Mouse (Mus musculus) Patski (cell line): ENCODE data around the gene Zdhhc13. TPM values are rescaled to one million over a fixed set of nuclear protein-coding genes. Genes with fewer than 3 reads are reported as not detected.
A peak's percentile ranks its signal among the peaks of the same experiment; 100 is the strongest.

ENCODE experiments used
- ATAC-seq: fragments of 100-300 bp; one replicate; pipeline ENCODE4 v1.8.0; 2021
- CTCF ChIA-PET: fragments of 350-600 bp; sonication (Branson Sonifier 250); formaldehyde crosslinking; loops from one replicate; lab custom pipeline; 2022; ENCODE audit warnings: inconsistent platforms; lab: Charles Lee
- POLR2A ChIA-PET: fragments of 350-600 bp; sonication (Branson Sonifier 250); formaldehyde crosslinking; loops from one replicate; lab custom pipeline; 2022; ENCODE audit warnings: antibody characterized with exemption, inconsistent platforms; lab: Charles Lee
- DNase-seq: peaks from one replicate; pipeline ENCODE4 v3.0.0-alpha.2; 2011; ENCODE audit warnings: low read depth, low spot score
- H3K27me3 ChIP-seq: fragments of 371-371 bp; one replicate; pipeline ENCODE4 v1.5.1; 2021
- CTCF ChIP-seq: fragments of 100-300 bp; IDR thresholded peaks from one replicate; pipeline ENCODE4 v1.5.1; 2021
- in situ Hi-C: fragments of 300-500 bp; cut with MboI; formaldehyde crosslinking; loops from 3 replicates; pipeline ENCODE4 v1.11.1; 2018; ENCODE audit warnings: low pct_unique_long_range_greater_than_20kb, mixed read lengths
- polyA plus RNA-seq: library from polyadenylated mRNA; unstranded; gene quantifications from one replicate; pipeline ENCODE4 v1.2.3, GENCODE M21; 2021

Gene Zdhhc13
- polyA plus RNA-seq, 1 experiment from 2014 or later, result 59.2 TPM

- TF ChIP-seq CTCF, result no peak
- POLR2A ChIA-PET, result no interaction called here
- no peak for DNase-seq
- ATAC-seq, result no peak
- in situ Hi-C loops, result loop anchor here (5.0 to 25.0 kb wide), 3 partner anchors 117 to 502 kb away; no protein-coding TSS in a partner anchor
- CTCF ChIA-PET, result interaction anchor here (0.7 to 3.2 kb wide), 9 partner anchors 11 to 134 kb away, joined by 3 to 17 read pairs (median 5); no protein-coding TSS in a partner anchor
- no peaks in the 10 kb centered on the region for H3K27me3 ChIP-seq
Observed at GRCm38 (mm10) chr7:48760789-48761188, 28.0 kb upstream of the Zdhhc13 start.

- ChIA-PET POLR2A (no interaction called here), CTCF (interaction anchor here (1.1 kb wide), 2 partner anchors 43 to 363 kb away, joined by 3 read pairs; no protein-coding TSS in a partner anchor)
- ATAC-seq (no peak), DNase-seq (no peak)
- no peaks in the 10 kb centered on the region for H3K27me3 ChIP-seq
- in situ Hi-C loops, result loop anchor here (5.0 to 25.0 kb wide), 3 partner anchors 115 to 500 kb away; no protein-coding TSS in a partner anchor
- no peak for TF ChIP-seq CTCF
Observed at GRCm38 (mm10) chr7:48762289-48762688, 26.5 kb upstream of the Zdhhc13 start.

- in situ Hi-C loops, result loop anchor here (5.0 to 25.0 kb wide), 3 partner anchors 115 to 500 kb away; no protein-coding TSS in a partner anchor
- ATAC-seq, result no peak
- CTCF ChIA-PET, result interaction anchor here (1.1 kb wide), 1 partner anchor 43 kb away, joined by 3 read pairs; no protein-coding TSS in a partner anchor
Observed at GRCm38 (mm10) chr7:48762721-48763120, 26.1 kb upstream of the Zdhhc13 start.

GRCm38 (mm10) chr7:48765959-48766358 lies 22.8 kb upstream of the Zdhhc13 start:
- H3K27me3 ChIP-seq, result no peaks in the 10 kb centered on the region
- TF ChIP-seq CTCF, result no peak
- CTCF ChIA-PET, result interaction anchor here (0.8 to 1.3 kb wide), 3 partner anchors 10 to 17 kb away, joined by 3 to 4 read pairs (median 3); no protein-coding TSS in a partner anchor
- in situ Hi-C loops, result loop anchor here (10.0 to 25.0 kb wide), 2 partner anchors 329 to 496 kb away; no protein-coding TSS in a partner anchor
- peak; percentile 87 for DNase-seq
- POLR2A ChIA-PET, result no interaction called here
- ATAC-seq, result peak; percentile 98

More at GRCm38 (mm10) chr7:48762721-48763120, 26.1 kb upstream of the Zdhhc13 start:
- POLR2A ChIA-PET, result no interaction called here
- H3K27me3 ChIP-seq, result no peaks in the 10 kb centered on the region
- TF ChIP-seq CTCF, result no peak
- DNase-seq, result no peak

GRCm38 (mm10) chr7:48769721-48770120 lies 19.1 kb upstream of the Zdhhc13 start:
- no peak for ATAC-seq
- in situ Hi-C loops, result loop anchor here (10.0 to 25.0 kb wide), 2 partner anchors 325 to 493 kb away; no protein-coding TSS in a partner anchor
- POLR2A ChIA-PET, result interaction anchor here (1.4 kb wide), 1 partner anchor 20 kb away, joined by 3 read pairs; no protein-coding TSS in a partner anchor

GRCm38 (mm10) chr7:48772060-48772734 lies 16.6 kb upstream of the Zdhhc13 start:
- TF ChIP-seq CTCF, result no peak
- in situ Hi-C loops, result loop anchor here (25.0 kb wide), 1 partner anchor 490 kb away; no protein-coding TSS in a partner anchor
- POLR2A ChIA-PET, result no interaction called here
- CTCF ChIA-PET, result interaction anchor here (0.9 kb wide), 1 partner anchor 17 kb away, joined by 3 read pairs; the partner anchor contains the start of gene Zdhhc13
- no peak for ATAC-seq
- no peaks in the 10 kb centered on the region for H3K27me3 ChIP-seq
- DNase-seq, result no peak

More at GRCm38 (mm10) chr7:48769721-48770120, 19.1 kb upstream of the Zdhhc13 start:
- CTCF ChIA-PET, result interaction anchor here (0.6 to 2.0 kb wide), 2 partner anchors 11 to 15 kb away, joined by 3 to 6 read pairs; no protein-coding TSS in a partner anchor
- no peak for DNase-seq
- no peak for TF ChIP-seq CTCF
- H3K27me3 ChIP-seq, result no peaks in the 10 kb centered on the region

- no peak for ATAC-seq
- DNase-seq, result no peak
- H3K27me3 ChIP-seq, result no peaks in the 10 kb centered on the region
- TF ChIP-seq CTCF, result no peak
- POLR2A ChIA-PET, result no interaction called here
- in situ Hi-C loops, result loop anchor here (25.0 kb wide), 1 partner anchor 489 kb away; no protein-coding TSS in a partner anchor
- CTCF ChIA-PET, result interaction anchor here (1.6 kb wide), 1 partner anchor 10 kb away, joined by 6 read pairs; no protein-coding TSS in a partner anchor
Observed at GRCm38 (mm10) chr7:48773333-48773732, 15.5 kb upstream of the Zdhhc13 start.

- no peak for ATAC-seq
- H3K27me3 ChIP-seq, result no peaks in the 10 kb centered on the region
- POLR2A ChIA-PET, result no interaction called here
- TF ChIP-seq CTCF, result no peak
- CTCF ChIA-PET, result interaction anchor here (0.6 to 1.6 kb wide), 4 partner anchors 9 to 15 kb away, joined by 3 to 6 read pairs (median 4); no protein-coding TSS in a partner anchor
- in situ Hi-C loops, result loop anchor here (25.0 kb wide), 1 partner anchor 488 kb away; no protein-coding TSS in a partner anchor
- DNase-seq, result no peak
Observed at GRCm38 (mm10) chr7:48774633-48775032, 14.2 kb upstream of the Zdhhc13 start.

- CTCF ChIA-PET, result interaction anchor here (0.6 to 1.3 kb wide), 3 partner anchors 9 to 16 kb away, joined by 3 to 4 read pairs (median 3); no protein-coding TSS in a partner anchor
- POLR2A ChIA-PET, result interaction anchor here (0.7 kb wide), 1 partner anchor 13 kb away, joined by 4 read pairs; the partner anchor contains the start of gene Zdhhc13
- TF ChIP-seq CTCF, result no peak
- ATAC-seq, result no peak
- no peak for DNase-seq
- in situ Hi-C loops, result no loop called here
- no peaks in the 10 kb centered on the region for H3K27me3 ChIP-seq
Observed at GRCm38 (mm10) chr7:48775436-48775835, 13.4 kb upstream of the Zdhhc13 start.
